Mouse (Mus musculus): ENCODE data around the gene Npepps. TPM values are rescaled to one million over a fixed set of nuclear protein-coding genes. Genes with fewer than 3 reads are reported as not detected.

Gene Npepps
- total and polyA plus RNA-seq, 3 experiments: 23.5 to 87.9 (median 53.6) TPM

DNA sequence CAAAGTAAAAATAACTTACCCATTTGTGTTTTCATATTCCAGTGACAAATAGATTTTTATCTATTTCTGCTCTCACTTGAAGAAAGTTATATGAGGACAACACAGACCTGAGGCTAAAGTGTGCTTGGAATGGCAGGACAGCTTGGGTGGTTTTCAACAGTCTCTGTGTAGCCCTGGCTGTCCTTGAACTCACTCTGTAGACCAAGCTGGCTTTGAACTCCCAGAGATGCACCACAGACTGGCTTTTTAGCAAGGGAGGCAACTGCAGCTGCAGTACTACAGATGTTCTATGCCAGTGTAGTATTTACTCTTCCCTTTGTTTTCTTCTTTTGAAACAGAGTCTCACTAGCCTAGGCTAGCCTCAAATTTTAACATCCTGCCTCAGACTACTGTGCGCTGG is 54.3 kb downstream of the Npepps start:
- Histone ChIP-seq H3K27me3 (ENCODE audit: insufficient read depth, low read length) (no peaks in the 10 kb centered on the region), H3K36me3 (replicated peaks) (peaks cover 83% of the 10 kb centered on the region)

DNA sequence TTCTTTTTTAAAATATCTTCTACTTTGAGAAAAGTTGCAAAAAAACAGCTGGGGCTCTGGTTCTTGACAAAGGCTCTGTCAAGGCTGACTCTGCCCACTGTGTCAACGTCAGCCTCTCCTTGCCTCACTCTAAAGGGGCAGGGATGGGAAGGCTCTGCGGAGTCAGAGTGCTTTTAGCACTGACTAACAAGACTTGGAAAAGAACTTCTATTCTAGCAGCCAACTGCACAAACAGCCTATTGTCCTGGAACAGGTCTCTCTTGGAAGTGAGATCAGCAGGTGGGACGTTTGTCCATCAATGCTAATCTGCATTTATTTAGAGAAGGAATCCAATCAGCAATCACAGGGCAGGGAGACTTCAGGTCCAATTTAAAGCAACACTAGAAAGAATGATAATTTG is 57.0 kb downstream of the Npepps start:
- Histone ChIP-seq H3K27me3 (ENCODE audit: insufficient read depth, low read length) (no peaks in the 10 kb centered on the region), H3K4me3 (ENCODE audit: low read depth, low read length) (no peak overlapping the region), H3K9me3 (replicated peaks) (no peaks in the 10 kb centered on the region), H3K36me3 (replicated peaks) (peaks cover 83% of the 10 kb centered on the region), H3K4me1 (ENCODE audit: insufficient read depth, low read depth, low read length) (no peaks in the 10 kb centered on the region)
- DNase-seq (ENCODE audit: low spot score) (no peak), ATAC-seq (ENCODE audit: extremely low read depth, insufficient number of reproducible peaks, low FRiP score, poor library complexity, severe bottlenecking) (no peak)
- TF ChIP-seq POLR2AphosphoS5 (IDR thresholded peaks at IDR 0.05; ENCODE audit: insufficient replicate concordance, low read depth, low read length): no peak
- no peak for TF ChIP-seq CTCF (IDR thresholded peaks at IDR 0.05; ENCODE audit: low read depth, low read length)
- no peak for TF ChIP-seq GATA2 (IDR thresholded peaks at IDR 0.05; ENCODE audit: borderline replicate concordance, low read depth, low read length)
- TF ChIP-seq GATA1 (IDR thresholded peaks at IDR 0.05; ENCODE audit: borderline replicate concordance, low read length): no peak
- TF ChIP-seq TAL1 (conservative IDR thresholded peaks at IDR 0.05; ENCODE audit: low read depth, low read length): no peak

More for the DNA sequence above, 54.3 kb downstream of the Npepps start:
- no peaks in the 10 kb centered on the region for H3K9me3 ChIP-seq (replicated peaks)
- no peak for DNase-seq (ENCODE audit: low spot score)
- no peak overlapping the region for H3K4me3 ChIP-seq (ENCODE audit: low read depth, low read length)
- TF ChIP-seq GATA1 (IDR thresholded peaks at IDR 0.05; ENCODE audit: borderline replicate concordance, low read length): no peak
- TF ChIP-seq TAL1 (conservative IDR thresholded peaks at IDR 0.05; ENCODE audit: low read depth, low read length): no peak
- TF ChIP-seq POLR2AphosphoS5 (IDR thresholded peaks at IDR 0.05; ENCODE audit: insufficient replicate concordance, low read depth, low read length): no peak
- no peak for TF ChIP-seq CTCF (IDR thresholded peaks at IDR 0.05; ENCODE audit: low read depth, low read length)
- ATAC-seq (ENCODE audit: extremely low read depth, insufficient number of reproducible peaks, low FRiP score, poor library complexity, severe bottlenecking): no peak
- no peaks in the 10 kb centered on the region for H3K4me1 ChIP-seq (ENCODE audit: insufficient read depth, low read depth, low read length)

DNA sequence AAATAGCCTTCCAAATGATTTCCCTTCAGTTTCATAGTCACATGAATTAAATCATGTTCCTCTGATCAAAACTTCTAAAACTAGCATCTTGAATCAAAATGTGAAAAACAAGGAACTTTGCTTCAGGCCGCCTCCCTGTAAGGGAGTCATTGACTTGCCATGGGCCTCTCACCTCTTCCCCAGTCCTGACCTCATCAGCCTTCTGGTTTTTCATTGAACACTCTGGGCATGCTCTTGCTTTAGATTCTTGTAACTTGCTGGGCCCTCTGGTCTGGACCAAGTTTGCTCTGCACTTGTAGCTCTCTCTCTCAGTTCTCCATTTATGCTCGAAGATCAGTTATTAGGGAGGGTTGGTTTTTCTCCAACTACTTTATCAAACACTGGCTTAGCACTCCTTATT is 58.8 kb downstream of the Npepps start:
- H3K4me3 ChIP-seq (ENCODE audit: low read depth, low read length): no peak overlapping the region
- no peaks in the 10 kb centered on the region for H3K27me3 ChIP-seq (ENCODE audit: insufficient read depth, low read length)
- DNase-seq (ENCODE audit: low spot score) (no peak), ATAC-seq (ENCODE audit: extremely low read depth, insufficient number of reproducible peaks, low FRiP score, poor library complexity, severe bottlenecking) (no peak)
- H3K9me3 ChIP-seq (replicated peaks): no peaks in the 10 kb centered on the region
- TF ChIP-seq CTCF (IDR thresholded peaks at IDR 0.05; ENCODE audit: low read depth, low read length) (no peak), TAL1 (conservative IDR thresholded peaks at IDR 0.05; ENCODE audit: low read depth, low read length) (no peak), GATA1 (IDR thresholded peaks at IDR 0.05; ENCODE audit: borderline replicate concordance, low read length) (no peak), GATA2 (IDR thresholded peaks at IDR 0.05; ENCODE audit: borderline replicate concordance, low read depth, low read length) (no peak), POLR2AphosphoS5 (IDR thresholded peaks at IDR 0.05; ENCODE audit: insufficient replicate concordance, low read depth, low read length) (no peak)
- H3K36me3 ChIP-seq (replicated peaks): peaks cover 86% of the 10 kb centered on the region
- H3K4me1 ChIP-seq (ENCODE audit: insufficient read depth, low read depth, low read length): no peaks in the 10 kb centered on the region

DNA sequence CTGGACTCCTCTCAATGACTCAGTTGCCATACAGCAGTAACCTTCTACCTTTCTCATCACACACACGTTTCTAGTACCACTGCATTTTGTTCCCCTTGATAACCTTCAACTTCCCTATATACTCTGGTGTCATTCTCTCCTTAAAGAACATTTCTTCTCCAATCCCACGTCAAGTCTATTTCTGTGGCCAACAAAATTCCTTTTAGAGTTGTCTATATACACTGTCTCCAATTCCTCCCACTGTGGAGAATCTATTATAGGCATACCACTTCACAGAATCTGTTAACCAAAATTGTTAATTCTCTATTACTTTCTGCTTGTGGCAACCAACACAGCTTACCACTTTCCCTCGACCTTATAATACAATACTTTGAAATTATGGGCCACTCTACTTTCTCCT is 60.2 kb downstream of the Npepps start:
- ATAC-seq (ENCODE audit: extremely low read depth, insufficient number of reproducible peaks, low FRiP score, poor library complexity, severe bottlenecking) (no peak), DNase-seq (ENCODE audit: low spot score) (no peak)
- Histone ChIP-seq H3K4me3 (ENCODE audit: low read depth, low read length) (no peak overlapping the region), H3K4me1 (ENCODE audit: insufficient read depth, low read depth, low read length) (no peaks in the 10 kb centered on the region), H3K27me3 (ENCODE audit: insufficient read depth, low read length) (no peaks in the 10 kb centered on the region), H3K36me3 (replicated peaks) (peaks cover 87% of the 10 kb centered on the region), H3K9me3 (replicated peaks) (no peaks in the 10 kb centered on the region)
- TF ChIP-seq GATA1 (IDR thresholded peaks at IDR 0.05; ENCODE audit: borderline replicate concordance, low read length) (no peak), POLR2AphosphoS5 (IDR thresholded peaks at IDR 0.05; ENCODE audit: insufficient replicate concordance, low read depth, low read length) (no peak), CTCF (IDR thresholded peaks at IDR 0.05; ENCODE audit: low read depth, low read length) (no peak), TAL1 (conservative IDR thresholded peaks at IDR 0.05; ENCODE audit: low read depth, low read length) (no peak), GATA2 (IDR thresholded peaks at IDR 0.05; ENCODE audit: borderline replicate concordance, low read depth, low read length) (no peak)

DNA sequence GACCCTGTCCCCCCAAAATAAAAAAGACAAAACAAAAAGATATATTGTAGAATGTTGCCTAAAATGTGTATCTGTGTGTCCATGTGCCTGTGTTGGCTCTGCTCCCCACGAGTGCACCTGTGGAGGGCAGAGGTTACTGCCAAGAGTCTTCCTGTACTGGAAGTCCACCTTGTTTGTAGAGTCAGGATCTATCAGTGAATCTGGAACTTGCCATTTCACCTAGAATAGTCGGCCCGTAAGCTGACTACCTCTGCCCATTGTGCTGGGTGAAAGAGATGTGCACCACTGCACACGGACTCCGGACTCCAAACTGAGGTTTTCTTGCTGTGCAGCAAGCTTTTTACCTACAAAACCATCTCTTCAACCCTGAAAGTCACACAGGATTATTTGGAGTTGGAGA is 66.0 kb downstream of the Npepps start:
- ATAC-seq (ENCODE audit: extremely low read depth, insufficient number of reproducible peaks, low FRiP score, poor library complexity, severe bottlenecking) (no peak), DNase-seq (ENCODE audit: low spot score) (no peak)
- H3K9me3 ChIP-seq (replicated peaks): no peaks in the 10 kb centered on the region
- TF ChIP-seq GATA2 (IDR thresholded peaks at IDR 0.05; ENCODE audit: borderline replicate concordance, low read depth, low read length) (no peak), TAL1 (conservative IDR thresholded peaks at IDR 0.05; ENCODE audit: low read depth, low read length) (no peak), GATA1 (IDR thresholded peaks at IDR 0.05; ENCODE audit: borderline replicate concordance, low read length) (no peak), POLR2AphosphoS5 (IDR thresholded peaks at IDR 0.05; ENCODE audit: insufficient replicate concordance, low read depth, low read length) (no peak), CTCF (IDR thresholded peaks at IDR 0.05; ENCODE audit: low read depth, low read length) (no peak)
- peaks cover 19% of the 10 kb centered on the region for H3K4me1 ChIP-seq (ENCODE audit: insufficient read depth, low read depth, low read length)
- H3K27me3 ChIP-seq (ENCODE audit: insufficient read depth, low read length): no peaks in the 10 kb centered on the region
- peaks cover 92% of the 10 kb centered on the region for H3K36me3 ChIP-seq (replicated peaks)
- no peak overlapping the region for H3K4me3 ChIP-seq (ENCODE audit: low read depth, low read length)

DNA sequence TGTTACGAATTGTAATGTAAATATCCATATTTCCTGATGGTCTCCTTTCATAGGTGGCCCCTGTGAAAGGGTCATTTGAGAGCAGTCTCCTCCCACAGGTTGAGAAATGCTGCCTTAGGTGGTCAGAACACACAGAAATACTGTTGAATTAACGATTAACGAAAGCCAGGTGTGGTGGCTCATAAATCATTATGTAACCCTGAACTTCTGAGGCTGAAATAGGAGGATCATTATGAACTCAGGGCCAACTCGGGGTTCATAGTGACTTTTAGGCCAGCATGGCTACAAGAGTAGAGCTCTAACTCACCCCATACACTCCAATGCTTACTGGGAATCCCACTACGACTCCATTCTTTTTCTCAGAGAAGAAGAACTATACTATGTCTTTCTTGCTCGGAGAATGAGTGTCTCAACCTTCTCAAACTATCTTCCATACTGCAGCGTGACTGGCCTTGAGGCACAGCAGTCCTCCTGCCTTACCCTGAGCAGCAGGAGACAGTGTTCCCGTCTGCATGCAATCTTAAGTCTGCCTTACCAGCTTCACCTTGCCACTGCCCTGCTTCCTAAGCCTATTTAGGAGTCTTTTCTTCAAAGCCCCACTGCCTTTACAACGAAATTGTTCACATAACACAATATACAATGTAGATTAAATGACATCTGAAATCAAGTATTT is 69.6 kb downstream of the Npepps start:
- DNase-seq (ENCODE audit: low spot score) (no peak), ATAC-seq (ENCODE audit: extremely low read depth, insufficient number of reproducible peaks, low FRiP score, poor library complexity, severe bottlenecking) (no peak)
- Histone ChIP-seq H3K9me3 (replicated peaks) (no peaks in the 10 kb centered on the region), H3K4me1 (ENCODE audit: insufficient read depth, low read depth, low read length) (peaks cover 53% of the 10 kb centered on the region), H3K27me3 (ENCODE audit: insufficient read depth, low read length) (no peaks in the 10 kb centered on the region), H3K4me3 (ENCODE audit: low read depth, low read length) (no peak overlapping the region), H3K36me3 (replicated peaks) (peaks cover 85% of the 10 kb centered on the region)
- TF ChIP-seq POLR2AphosphoS5 (IDR thresholded peaks at IDR 0.05; ENCODE audit: insufficient replicate concordance, low read depth, low read length) (no peak), CTCF (IDR thresholded peaks at IDR 0.05; ENCODE audit: low read depth, low read length) (no peak), GATA2 (IDR thresholded peaks at IDR 0.05; ENCODE audit: borderline replicate concordance, low read depth, low read length) (no peak), GATA1 (IDR thresholded peaks at IDR 0.05; ENCODE audit: borderline replicate concordance, low read length) (no peak), TAL1 (conservative IDR thresholded peaks at IDR 0.05; ENCODE audit: low read depth, low read length) (no peak)
